Mouse (Mus musculus): ENCODE measurements around the gene Slc4a1. TPM values are rescaled to one million over a fixed set of nuclear protein-coding genes. Genes with fewer than 3 reads are reported as not detected.
A peak's percentile ranks its signal among the peaks of the same experiment; 100 is the strongest.

Slc4a1 gene
- total RNA-seq, 1 experiment from 2014 or later, result 1.0 TPM

DNA sequence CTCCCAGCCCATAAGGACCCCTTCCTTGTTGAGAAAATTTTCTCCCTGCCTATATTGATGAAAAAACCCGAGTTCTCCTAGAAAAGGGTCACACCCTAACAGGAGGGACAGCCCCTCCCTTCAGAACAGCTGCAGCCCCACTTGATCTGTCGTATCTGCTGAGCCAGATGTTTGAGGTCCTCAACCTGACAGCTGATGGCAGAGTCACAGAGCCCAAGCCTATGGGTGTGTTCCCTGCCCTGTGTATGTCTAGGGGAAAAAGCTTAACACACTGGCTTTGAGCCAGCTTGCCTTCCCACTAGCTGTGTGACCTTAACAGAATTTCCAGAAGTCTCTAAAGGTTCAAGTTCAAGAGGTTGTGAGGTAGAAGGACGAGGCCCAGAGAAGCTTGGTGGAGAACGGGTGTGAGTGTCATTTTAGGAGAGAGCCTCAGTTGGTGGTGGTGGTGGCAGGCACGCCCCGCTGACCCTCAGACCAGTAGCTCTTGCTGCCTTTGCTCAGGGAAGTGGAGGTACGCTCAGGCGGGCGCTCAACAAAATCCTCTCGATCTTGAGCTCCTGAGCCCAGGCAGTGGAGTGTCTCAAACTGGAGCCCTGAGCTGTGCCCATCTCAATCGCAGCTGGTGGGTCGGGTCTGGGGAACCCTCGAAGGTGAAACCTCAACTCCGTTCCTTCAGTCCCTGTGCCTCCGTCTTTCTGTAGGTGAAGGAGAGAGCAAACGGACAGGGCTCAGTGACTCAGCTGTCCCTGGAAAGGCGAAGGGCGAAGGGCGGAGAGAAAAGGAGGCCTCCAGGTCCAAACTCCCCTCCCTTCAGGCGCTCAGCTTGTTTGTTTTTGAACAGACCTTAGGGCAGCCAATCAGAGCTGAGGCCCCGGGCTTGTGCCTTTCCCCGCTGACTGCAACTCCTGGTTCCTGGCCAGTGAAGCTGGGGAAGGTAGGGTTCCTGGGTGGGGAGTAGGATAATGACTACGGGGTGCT, 9.5 kb upstream of the Slc4a1 start:
- peak; percentile 76 for DNase-seq

DNA sequence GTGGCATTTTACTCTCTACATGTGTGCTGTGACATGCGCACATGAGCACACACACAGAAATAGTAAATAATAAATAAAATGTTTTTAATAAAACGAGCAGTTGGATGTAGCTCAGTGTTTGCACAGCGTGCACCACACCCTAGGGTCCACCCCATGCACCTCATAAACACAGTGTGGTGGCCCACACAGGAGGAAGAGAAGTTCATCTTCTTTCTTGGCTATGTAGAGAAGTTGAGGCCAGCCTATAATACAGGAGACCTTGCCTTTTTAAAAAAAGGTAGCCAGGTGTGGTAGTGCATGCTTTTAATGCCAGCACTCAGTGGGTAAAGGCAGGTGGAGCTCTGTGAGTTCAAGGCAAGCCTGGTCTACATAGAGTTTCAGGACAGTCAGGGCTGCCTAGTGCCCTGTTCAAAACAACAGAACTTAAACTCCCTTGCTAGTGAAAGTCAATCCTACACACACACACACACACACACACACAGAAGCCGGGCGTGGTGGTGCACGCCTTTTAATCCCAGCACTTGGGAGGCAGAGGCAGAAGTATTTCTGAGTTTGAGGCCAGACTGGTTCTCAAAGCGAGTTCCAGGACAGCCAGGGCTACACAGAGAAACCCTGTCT, 8.2 kb upstream of the Slc4a1 start:
- no peak for DNase-seq

- no peak for DNase-seq
These were observed 7.6 kb upstream of the Slc4a1 start for GRCm38 (mm10) chr11:102373646-102374045.

DNA sequence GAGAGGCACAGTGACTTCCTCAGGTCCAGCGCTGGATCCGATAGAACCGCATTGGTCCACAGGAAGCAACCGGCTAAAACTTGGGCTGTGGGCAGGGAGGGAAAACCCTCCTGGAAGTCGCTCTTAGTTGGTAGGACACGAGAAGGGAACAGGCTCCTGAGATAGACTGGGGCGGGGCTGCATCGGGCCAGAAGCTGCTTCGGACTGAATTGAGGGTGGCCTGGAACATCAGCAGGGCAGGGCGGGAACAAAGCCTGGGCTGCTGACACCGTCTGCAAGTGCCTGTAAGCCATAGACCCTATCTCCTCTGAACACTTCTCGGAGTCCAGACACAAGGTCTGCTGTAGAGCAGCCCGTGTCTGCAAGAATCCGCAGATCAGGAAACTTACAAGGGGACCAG, 6.9 kb upstream of the Slc4a1 start:
- DNase-seq, result no peak

DNA sequence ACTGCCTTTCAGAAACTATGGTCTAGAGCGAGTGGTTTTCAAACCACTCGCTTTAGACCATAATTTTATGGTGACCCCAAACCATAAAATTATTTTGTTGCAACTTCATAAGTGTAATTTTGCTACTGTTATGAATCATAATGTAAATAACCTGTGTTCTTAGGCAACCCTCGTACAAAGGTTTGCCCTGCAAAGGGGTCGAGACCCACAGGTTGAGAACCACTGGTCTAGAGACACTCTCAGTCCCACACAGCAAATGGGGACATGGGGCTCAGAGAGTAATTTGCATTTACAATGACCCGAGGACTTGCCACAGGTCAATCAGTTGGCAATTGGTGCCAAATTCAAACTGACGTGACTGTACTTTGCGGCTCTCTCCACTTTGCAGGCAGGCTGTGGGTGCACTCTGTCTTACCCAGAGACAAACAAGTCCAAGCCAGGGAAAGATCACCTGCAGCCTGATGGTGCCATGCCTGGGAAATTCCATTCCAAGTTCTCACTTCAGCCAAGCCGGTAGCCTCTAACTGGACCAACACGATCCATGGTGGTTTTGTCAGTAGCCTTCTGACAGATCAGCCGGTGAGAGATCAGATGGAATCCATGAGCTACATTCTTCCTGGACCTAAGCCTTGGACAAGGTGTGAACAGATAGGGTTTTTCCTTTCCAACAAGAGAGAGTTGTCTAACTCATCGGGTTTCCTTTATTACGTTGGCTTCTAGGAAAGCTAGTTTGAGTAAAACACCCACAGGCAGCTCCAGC, 6.1 kb upstream of the Slc4a1 start:
- DNase-seq, result no peak

DNA sequence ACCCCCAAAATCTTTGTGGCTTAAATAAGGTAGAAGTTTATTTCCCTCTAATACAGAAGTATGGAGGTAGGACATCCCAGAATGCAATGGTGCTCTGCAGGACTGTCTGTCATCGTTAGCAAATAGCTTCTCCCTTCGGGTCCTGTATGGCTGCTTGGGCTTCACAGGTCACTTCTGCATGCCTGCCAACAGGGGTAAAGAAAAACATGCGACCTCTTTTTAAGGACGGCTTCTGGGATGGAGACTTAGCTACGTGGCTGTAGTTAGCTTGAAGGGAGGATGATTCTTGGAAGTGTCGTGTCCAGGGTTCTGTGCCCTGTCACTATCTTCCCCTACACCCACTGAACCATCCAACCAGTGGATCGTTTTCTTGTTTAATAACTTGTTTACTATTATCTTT, 4.3 kb upstream of the Slc4a1 start:
- DNase-seq, result no peak

GRCm38 (mm10) chr11:102369263-102369662, 3.3 kb upstream of the Slc4a1 start:
- no peak for DNase-seq

GRCm38 (mm10) chr11:102368347-102368746, 2.3 kb upstream of the Slc4a1 start:
- DNase-seq, result no peak

DNA sequence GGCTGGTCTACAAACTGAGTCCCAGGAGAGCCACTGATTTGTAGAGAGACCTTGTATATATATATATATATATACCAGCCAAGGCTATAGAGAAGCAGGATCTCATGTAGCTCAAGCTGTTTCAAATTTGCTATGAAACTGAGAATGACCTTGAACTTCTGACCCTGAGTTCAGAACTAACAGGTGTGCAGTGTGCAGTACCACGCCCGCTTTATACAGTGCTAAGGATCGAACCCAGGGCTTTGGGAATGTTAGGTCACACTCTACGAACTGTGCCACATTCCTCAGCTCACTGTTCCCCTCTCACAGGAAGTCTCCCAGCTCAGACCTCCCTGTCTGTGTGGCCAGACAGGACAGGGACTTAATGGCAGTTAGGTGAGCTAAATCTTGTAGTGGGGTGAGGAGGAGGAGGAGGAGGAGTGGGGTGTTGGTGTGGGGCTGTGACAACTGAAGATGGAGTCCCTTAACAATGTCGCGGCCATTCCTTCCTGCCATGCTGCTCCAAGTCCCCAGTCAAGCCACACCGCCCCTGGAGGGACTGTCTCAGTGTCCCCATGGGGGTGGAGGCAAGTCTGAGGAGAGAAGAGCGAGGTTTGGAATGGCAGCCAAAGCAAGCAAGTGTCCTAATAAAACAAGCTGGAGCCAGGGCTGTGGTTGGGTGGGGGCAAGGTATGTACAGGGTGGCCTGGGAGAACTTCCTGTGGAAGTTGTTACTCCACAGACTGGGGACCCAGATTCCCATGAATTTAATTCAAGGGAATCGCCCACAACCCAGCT, 1.7 kb upstream of the Slc4a1 start:
- DNase-seq, result no peak

DNA sequence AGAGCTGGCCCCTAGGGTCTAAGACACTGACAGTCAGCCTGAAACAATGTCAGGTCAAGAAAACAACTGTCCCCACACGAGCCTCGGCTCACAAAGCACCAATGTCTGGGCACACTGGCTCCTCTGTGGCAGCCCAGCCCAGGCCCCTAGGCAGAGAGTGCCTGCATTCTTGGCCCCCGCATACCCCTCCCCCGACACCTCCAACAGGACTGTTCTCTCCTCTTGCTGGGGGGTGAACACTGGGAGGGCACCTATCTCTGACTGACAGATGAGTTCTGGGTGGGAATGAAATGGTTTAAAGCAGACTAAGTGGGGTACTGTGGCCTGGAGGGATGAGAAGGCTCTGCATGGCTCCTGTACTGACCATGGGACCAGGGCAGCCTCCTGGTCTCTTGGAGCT, 304 bp downstream of the Slc4a1 start:
- DNase-seq, result no peak

DNA sequence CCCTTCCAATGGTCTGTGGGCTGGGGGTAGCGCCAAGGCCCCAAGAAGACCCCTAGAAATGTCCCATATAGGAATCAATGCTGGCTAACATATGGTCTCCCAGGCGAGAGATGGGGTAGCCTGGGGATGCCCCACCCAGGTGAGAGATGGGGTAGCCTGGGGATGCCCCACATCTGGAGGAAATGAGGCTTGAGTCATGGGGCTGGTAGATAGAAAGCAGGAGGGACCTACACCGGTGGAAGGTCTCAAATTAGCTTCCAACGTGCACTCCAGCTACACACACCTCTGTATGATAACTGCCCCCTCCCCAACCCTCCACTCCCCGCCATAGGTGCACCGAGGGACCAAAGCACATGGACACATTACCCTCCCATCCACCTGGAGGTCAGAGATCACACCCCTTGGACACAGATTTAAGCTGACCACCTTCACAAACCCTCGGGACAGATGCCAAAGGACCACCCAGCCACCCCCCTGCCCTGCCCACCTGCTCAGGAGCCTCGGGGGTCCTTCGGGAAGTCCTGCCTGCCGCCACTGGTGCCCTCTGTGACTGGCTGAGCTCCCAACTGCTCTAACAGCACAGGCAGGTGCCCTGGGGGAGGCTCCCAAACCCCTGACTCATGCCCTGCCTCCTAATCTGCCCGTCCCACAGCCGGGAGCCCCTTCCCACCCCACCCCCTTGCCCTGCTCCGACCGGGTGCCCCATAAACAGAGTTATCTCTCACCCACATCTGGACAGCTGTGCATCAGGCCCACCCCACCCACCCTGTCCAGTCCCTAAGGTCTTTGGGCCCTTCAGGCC, 1.2 kb downstream of the Slc4a1 start:
- no peak for DNase-seq

DNA sequence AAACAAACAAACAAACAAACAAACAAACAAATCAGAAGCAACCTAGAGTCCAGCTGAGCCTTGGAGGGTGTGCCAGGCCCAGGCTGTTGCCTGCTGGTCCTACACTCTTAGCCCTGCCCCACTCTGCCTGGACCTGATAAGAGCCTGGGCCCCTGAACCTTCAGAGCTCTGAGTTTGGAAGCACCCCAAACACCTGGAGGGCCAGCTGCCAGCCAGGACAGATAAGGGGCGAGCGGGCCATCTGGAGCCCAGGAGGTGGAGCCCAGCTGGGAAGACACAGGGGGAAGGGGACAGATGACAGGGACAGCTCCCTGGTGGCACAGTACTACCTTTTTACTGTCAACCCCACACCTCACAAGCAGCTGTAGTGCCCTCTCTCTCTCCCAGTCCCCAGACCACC, 2.4 kb downstream of the Slc4a1 start:
- no peak for DNase-seq

DNA sequence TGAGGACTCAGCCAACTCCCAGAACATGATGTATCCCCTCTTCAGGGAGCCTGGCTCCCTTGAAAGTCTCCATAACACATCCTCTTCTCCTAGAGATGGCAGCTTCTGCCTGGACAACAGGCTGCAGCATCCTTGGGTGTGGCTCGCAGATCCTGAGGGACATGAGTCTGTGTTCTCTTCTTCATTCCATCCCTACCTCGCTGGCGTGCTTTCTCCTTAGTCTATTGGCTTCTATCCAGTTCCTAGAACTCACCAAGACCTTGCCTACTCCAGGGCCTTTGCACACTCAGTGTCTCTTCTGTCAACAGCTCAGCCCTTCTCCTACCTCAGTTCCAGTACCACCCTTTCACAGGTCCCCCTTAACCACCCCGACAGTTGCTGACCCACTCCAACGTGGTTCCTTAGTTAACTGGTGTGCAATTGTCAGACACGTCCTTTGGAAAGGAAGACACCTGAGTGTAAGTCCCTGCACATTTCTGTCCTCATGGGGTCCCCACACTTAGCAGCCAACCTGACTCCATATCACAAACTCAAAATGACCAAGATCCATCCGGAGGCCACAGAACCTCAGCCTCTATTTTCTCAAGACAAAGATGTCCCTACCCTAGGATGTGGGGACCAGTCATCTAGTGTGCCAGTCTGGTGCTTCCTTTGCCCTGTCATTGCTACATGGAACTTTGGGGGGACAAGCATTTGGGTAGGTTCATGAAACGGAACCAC, 4.1 kb downstream of the Slc4a1 start:
- DNase-seq, result no peak

DNA sequence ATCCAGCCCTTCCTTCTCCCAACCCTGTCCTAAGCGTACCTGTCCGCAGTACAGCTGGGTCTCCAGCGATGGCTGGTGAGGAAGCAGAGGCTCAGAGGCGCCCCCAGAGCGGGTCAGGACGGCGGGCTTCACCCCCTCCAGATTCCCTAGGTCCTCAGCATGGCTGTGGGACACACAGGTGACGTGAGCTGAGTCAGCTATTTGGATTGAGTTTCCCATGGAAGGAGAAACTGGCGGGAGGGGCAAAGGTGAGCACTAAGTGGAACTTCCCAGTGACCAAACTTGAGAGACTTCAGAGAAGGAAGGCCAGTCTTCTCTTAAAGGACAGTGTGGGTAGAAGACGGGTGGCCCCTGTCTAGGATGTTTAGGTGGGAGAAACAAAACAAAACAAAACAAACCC, 7.6 kb downstream of the Slc4a1 start:
- DNase-seq, result no peak

GRCm38 (mm10) chr11:102356636-102357350, 9.2 kb downstream of the Slc4a1 start:
- DNase-seq, result no peak

GRCm38 (mm10) chr11:102356190-102356589, 9.8 kb downstream of the Slc4a1 start:
- no peak for DNase-seq

DNA sequence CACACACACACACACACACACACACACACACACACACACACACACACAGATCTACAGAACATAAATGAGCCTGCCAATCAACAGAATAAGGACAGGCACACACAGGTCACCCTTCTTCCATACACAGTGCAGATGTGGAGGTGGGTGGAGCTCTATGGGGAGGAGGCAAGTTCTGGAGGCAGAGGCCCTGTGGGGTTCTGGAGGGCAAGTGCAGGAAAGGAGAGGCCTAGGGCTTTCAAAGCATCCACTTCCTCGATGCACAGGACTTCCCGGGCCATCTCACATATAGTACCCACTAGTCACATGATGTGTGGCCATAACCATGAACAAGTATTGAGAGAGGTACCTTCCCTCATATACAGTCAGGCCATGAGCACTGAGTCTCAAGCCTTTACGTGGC, 10.5 kb downstream of the Slc4a1 start:
- no peak for DNase-seq

DNA sequence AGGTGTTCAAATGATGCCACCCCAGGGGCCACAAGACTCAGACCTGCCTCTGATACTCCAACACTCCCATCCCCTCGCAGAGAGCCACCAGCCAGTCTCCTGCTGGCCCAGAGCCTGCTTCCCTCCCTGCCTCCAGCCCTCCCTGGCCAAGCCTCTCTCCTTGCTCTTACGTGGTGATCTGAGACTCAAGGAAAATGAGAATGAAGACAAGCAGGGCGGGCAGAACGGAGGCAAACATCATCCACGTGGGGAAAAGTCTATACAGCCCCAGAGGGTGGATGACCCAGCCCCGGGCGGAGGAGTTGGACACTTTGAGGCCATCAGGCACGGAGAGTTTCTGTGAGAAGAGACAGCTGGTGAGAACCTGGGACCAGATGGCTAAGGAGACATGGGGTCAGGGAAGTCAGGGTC, 13.0 kb downstream of the Slc4a1 start:
- DNase-seq, result no peak

GRCm38 (mm10) chr11:102352378-102352777, 13.6 kb downstream of the Slc4a1 start:
- no peak for DNase-seq

DNA sequence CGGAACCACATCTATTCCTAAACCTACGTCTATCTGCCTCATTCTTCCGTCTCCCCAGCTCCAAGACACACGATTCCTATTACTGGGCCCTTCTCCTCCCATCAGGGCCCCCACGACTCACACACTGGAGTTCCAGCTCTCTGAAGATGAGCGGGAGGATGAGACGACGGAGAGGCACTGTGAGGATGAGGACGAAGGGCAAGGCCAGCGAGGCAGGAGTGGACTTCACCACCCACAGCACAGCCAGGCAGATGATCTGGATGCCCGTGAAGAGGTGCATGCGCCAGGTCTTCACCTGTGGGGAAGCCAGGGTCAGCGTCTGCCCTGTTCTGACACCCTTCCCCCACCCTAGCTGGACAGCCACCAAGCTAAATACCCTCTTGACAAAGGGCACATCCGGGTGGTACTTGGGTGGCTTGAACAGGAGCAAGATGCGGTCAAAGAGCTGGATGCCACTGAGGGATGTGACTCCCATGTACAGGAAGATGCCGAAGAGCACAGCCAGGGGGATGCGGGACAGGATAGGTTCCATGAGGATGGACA, 15.0 kb downstream of the Slc4a1 start:
- no peak for DNase-seq
